Comparison of ENCODE assay signal across 7 mouse cellular contexts in genomic region chr7:139233714-139234113, GRCm38 (mm10). TPM values are rescaled to one million over a fixed set of nuclear protein-coding genes. Genes with fewer than 3 reads are reported as not detected.
A peak's percentile ranks its signal among the peaks of the same experiment; 100 is the strongest.
DNase-seq lines count a peak whose midpoint lies in the region; ATAC-seq lines count a peak whose summit lies in the region.

No protein-coding gene starts in this region.

- peak overlapping the region; percentile 31 for H3K4me2 ChIP-seq in intestine, embryonic 16.5 days (ENCODE audit: low read depth, low read length)

- WGBS in intestine, embryonic 16.5 days, result 2% methylated on average over 7 of the region's 7 CpGs
- WGBS in midbrain, embryonic 10.5 days, result 3% methylated on average over 7 of the region's 7 CpGs

- intact Hi-C loops in left cerebral cortex, postnatal 36 days (cut with DNase I), result loop anchor here (1.0 to 10.0 kb wide), 3 partner anchors 66 to 239 kb away; partner anchors contain the start of gene Inpp5a

- peak; percentile 74 for ATAC-seq in intestine, embryonic 16.5 days

- H3K36me3 ChIP-seq in intestine, embryonic 16.5 days (ENCODE audit: control insufficient read depth, insufficient read depth, low read length), result no peaks in the 10 kb centered on the region
- H3K36me3 ChIP-seq in midbrain, embryonic 10.5 days, result no peaks in the 10 kb centered on the region

- H3K4me3 ChIP-seq in intestine, embryonic 16.5 days (ENCODE audit: low read length), result peak overlapping the region; percentile 14; the same call in 1 of the 2 replicates
- no peak overlapping the region for H3K4me3 ChIP-seq in midbrain, embryonic 10.5 days

- H3K4me1 ChIP-seq in intestine, embryonic 16.5 days (ENCODE audit: control insufficient read depth, insufficient read depth, low read length), result peaks cover 22% of the 10 kb centered on the region
- H3K4me1 ChIP-seq in midbrain, embryonic 10.5 days, result peaks cover 18% of the 10 kb centered on the region

- peak overlapping the region; percentile 93 for H3K27ac ChIP-seq in intestine, embryonic 16.5 days (ENCODE audit: low read length)
- H3K27ac ChIP-seq in midbrain, embryonic 10.5 days (replicated peaks), result peak overlapping the region; percentile 58; the same call in 1 of the 2 replicates

- peak; percentile 83 for DNase-seq in adipocyte (ENCODE audit: low spot score)
- DNase-seq in embryo, embryonic 11 days, result peak; percentile 89
- peak; percentile 76 to 86 for DNase-seq in gastrocnemius, postnatal 4 days (ENCODE audit: low spot score in 2 of 2)
- DNase-seq in left cerebral cortex, postnatal 36 days (ENCODE audit: low spot score in 2 of 2), result peak; percentile 78 to 83
- DNase-seq in midbrain, embryonic 10.5 days (ENCODE audit: low spot score), result peak; percentile 78
- peak; percentile 83 for DNase-seq in right cerebral cortex, postnatal 4 days

- H3K27me3 ChIP-seq in intestine, embryonic 16.5 days (replicated peaks; ENCODE audit: control insufficient read depth, insufficient read depth, low read length), result no peaks in the 10 kb centered on the region
- H3K27me3 ChIP-seq in midbrain, embryonic 10.5 days (ENCODE audit: low read depth, poor library complexity, severe bottlenecking), result peaks cover 9% of the 10 kb centered on the region

- no peaks in the 10 kb centered on the region for H3K9me3 ChIP-seq in intestine, embryonic 16.5 days (ENCODE audit: control insufficient read depth, low read length)
- no peaks in the 10 kb centered on the region for H3K9me3 ChIP-seq in midbrain, embryonic 10.5 days (replicated peaks)

- peak overlapping the region; percentile 60 for H3K9ac ChIP-seq in intestine, embryonic 16.5 days (ENCODE audit: low read depth, low read length)

RNA-seq across cellular contexts. Expression of gene Pwwp2b, which starts 14.6 kb away (rescaled TPM):
- 1 to 10 TPM; 7.0 to 7.1 TPM for total RNA-seq in gastrocnemius, postnatal 4 days (2021)
- 24.3 and 26.1 TPM in 2 replicates for polyA plus RNA-seq in intestine, embryonic 16.5 days (2015; fragmentation: Nextera tagmentation; extraction: Ambion mirVana)
- 10 to 100 TPM; 11.7 to 11.8 TPM for total RNA-seq in left cerebral cortex, postnatal 36 days (2021)
- 4.3 and 4.4 TPM in 2 replicates for polyA plus RNA-seq in midbrain, embryonic 10.5 days (2016; fragmentation: Nextera tagmentation; extraction: Ambion mirVana)

RNA-seq across cellular contexts. Expression of gene Stk32c, which starts 20.6 kb away (rescaled TPM):
- 1 to 10 TPM; 1.6 to 1.7 TPM for total RNA-seq in gastrocnemius, postnatal 4 days (2021)
- polyA plus RNA-seq in intestine, embryonic 16.5 days (2015; fragmentation: Nextera tagmentation; extraction: Ambion mirVana), result 0.10 and 0.15 TPM in 2 replicates
- total RNA-seq in left cerebral cortex, postnatal 36 days (2021), result 100 to 1,000 TPM; 182 to 198 TPM
- 0.22 and 0.35 TPM in 2 replicates for polyA plus RNA-seq in midbrain, embryonic 10.5 days (2016; fragmentation: Nextera tagmentation; extraction: Ambion mirVana)

RNA-seq across cellular contexts. Expression of gene Lrrc27, which starts 20.9 kb away (rescaled TPM):
- total RNA-seq in gastrocnemius, postnatal 4 days (2021), result 1 to 10 TPM; 2.0 to 2.2 TPM
- 4.0 and 4.4 TPM in 2 replicates for polyA plus RNA-seq in intestine, embryonic 16.5 days (2015; fragmentation: Nextera tagmentation; extraction: Ambion mirVana)
- 1 to 10 TPM; 6.4 TPM for total RNA-seq in left cerebral cortex, postnatal 36 days (2021)
- 5.3 and 7.3 TPM in 2 replicates for polyA plus RNA-seq in midbrain, embryonic 10.5 days (2016; fragmentation: Nextera tagmentation; extraction: Ambion mirVana)

Comparison
In these comparisons a context has a peak if more than half of its experiments do, and no peak if none do; other contexts are left out.
1. RNA of gene Stk32c, which starts 20.6 kb away (total RNA-seq): 182 to 198 TPM in left cerebral cortex, postnatal 36 days; 1.6 to 1.7 TPM in gastrocnemius, postnatal 4 days; every median in the first group is over 10 times any median in the second.
2. Peak in every context shown above with its lines, with median percentiles within 50 percentile points of each other: DNase-seq.